Mouse (Mus musculus): ENCODE results near the gene Tmem238. TPM values are rescaled to one million over a fixed set of nuclear protein-coding genes. Genes with fewer than 3 reads are reported as not detected.

The Tmem238 gene
- polyA plus RNA-seq, 1 experiment from 2014 or later = 0.93 TPM

GRCm38 (mm10) chr7:4759670-4760069 is 29.8 kb downstream of the Tmem238 start:
- H3K36me3 ChIP-seq (ENCODE audit: control insufficient read depth, insufficient read depth, low read length) = no peaks in the 10 kb centered on the region
- H3K9me3 ChIP-seq (ENCODE audit: control insufficient read depth, low read length) = no peaks in the 10 kb centered on the region
- no peak overlapping the region for H3K4me2 ChIP-seq (replicated peaks; ENCODE audit: low read depth, low read length)
- no peak for ATAC-seq (ENCODE audit: low FRiP score)
- no peak overlapping the region for H3K4me3 ChIP-seq (ENCODE audit: low read depth, low read length)
- no peak overlapping the region for H3K9ac ChIP-seq (ENCODE audit: low read depth, low read length)
- no peaks in the 10 kb centered on the region for H3K27me3 ChIP-seq (ENCODE audit: control insufficient read depth, insufficient read depth, low read length)
- H3K27ac ChIP-seq (ENCODE audit: low read depth, low read length) = no peak overlapping the region
- 52% methylated on average over 1 of the region's 1 CpGs for WGBS
- H3K4me1 ChIP-seq (replicated peaks; ENCODE audit: control insufficient read depth, insufficient read depth, low read length) = no peaks in the 10 kb centered on the region
- DNase-seq (ENCODE audit: low spot score) = no peak

- H3K9me3 ChIP-seq (ENCODE audit: control insufficient read depth, low read length) = no peaks in the 10 kb centered on the region
- H3K4me1 ChIP-seq (replicated peaks; ENCODE audit: control insufficient read depth, insufficient read depth, low read length) = 0 out of 2 replicates have a peak, but pooled peaks cover 5% of the 10 kb centered on the region
- no peak within 1 kb of the TSS for H3K27ac ChIP-seq (ENCODE audit: low read depth, low read length)
- H3K4me2 ChIP-seq (replicated peaks; ENCODE audit: low read depth, low read length) = peak within 1 kb of the TSS; percentile 29
- peak; percentile 88 for DNase-seq (ENCODE audit: low spot score)
- H3K4me3 ChIP-seq (ENCODE audit: low read depth, low read length) = peak within 1 kb of the TSS; percentile 24
- WGBS = 3% methylated on average over 24 of the region's 24 CpGs
- H3K36me3 ChIP-seq (ENCODE audit: control insufficient read depth, insufficient read depth, low read length) = no peaks in the 10 kb centered on the region
- peak; percentile 97 for ATAC-seq (ENCODE audit: low FRiP score)
- no peaks in the 10 kb centered on the region for H3K27me3 ChIP-seq (ENCODE audit: control insufficient read depth, insufficient read depth, low read length)
- H3K9ac ChIP-seq (ENCODE audit: low read depth, low read length) = peak within 1 kb of the TSS; percentile 5; the same call in 1 of the 2 replicates
These were observed 36.5 kb downstream of the Tmem238 start, which contains the start of gene Cox6b2 for GRCm38 (mm10) chr7:4752821-4753570. TSS of gene Cox6b2 (minus strand) at chr7:4753094.

GRCm38 (mm10) chr7:4751971-4752820 is 37.3 kb downstream of the Tmem238 start:
- DNase-seq (ENCODE audit: low spot score) (peak; percentile 65), ATAC-seq (ENCODE audit: low FRiP score) (peak; percentile 78)
- 4% methylated on average over 30 of the region's 30 CpGs for WGBS
- Histone ChIP-seq H3K9ac (ENCODE audit: low read depth, low read length) (peak overlapping the region; percentile 5; the same call in 1 of the 2 replicates), H3K9me3 (ENCODE audit: control insufficient read depth, low read length) (no peaks in the 10 kb centered on the region), H3K27me3 (ENCODE audit: control insufficient read depth, insufficient read depth, low read length) (no peaks in the 10 kb centered on the region), H3K27ac (ENCODE audit: low read depth, low read length) (no peak overlapping the region), H3K4me2 (replicated peaks; ENCODE audit: low read depth, low read length) (peak overlapping the region; percentile 29), H3K4me3 (ENCODE audit: low read depth, low read length) (peak overlapping the region; percentile 24), H3K36me3 (ENCODE audit: control insufficient read depth, insufficient read depth, low read length) (no peaks in the 10 kb centered on the region), H3K4me1 (replicated peaks; ENCODE audit: control insufficient read depth, insufficient read depth, low read length) (0 out of 2 replicates have a peak, but pooled peaks cover 5% of the 10 kb centered on the region)

GRCm38 (mm10) chr7:4749169-4749568 is 40.3 kb downstream of the Tmem238 start:
- Histone ChIP-seq H3K4me1 (replicated peaks; ENCODE audit: control insufficient read depth, insufficient read depth, low read length) (0 out of 2 replicates have a peak, but pooled peaks cover 5% of the 10 kb centered on the region), H3K27ac (ENCODE audit: low read depth, low read length) (no peak overlapping the region), H3K9ac (ENCODE audit: low read depth, low read length) (no peak overlapping the region), H3K4me2 (replicated peaks; ENCODE audit: low read depth, low read length) (no peak overlapping the region), H3K4me3 (ENCODE audit: low read depth, low read length) (no peak overlapping the region), H3K36me3 (ENCODE audit: control insufficient read depth, insufficient read depth, low read length) (peaks cover 3% of the 10 kb centered on the region; the same call in 1 of the 2 replicates), H3K9me3 (ENCODE audit: control insufficient read depth, low read length) (no peaks in the 10 kb centered on the region), H3K27me3 (ENCODE audit: control insufficient read depth, insufficient read depth, low read length) (no peaks in the 10 kb centered on the region)
- ATAC-seq (ENCODE audit: low FRiP score) (no peak), DNase-seq (ENCODE audit: low spot score) (no peak)
- WGBS = 82% methylated on average over 2 of the region's 2 CpGs

- DNase-seq (ENCODE audit: low spot score) (no peak), ATAC-seq (ENCODE audit: low FRiP score) (no peak)
- Histone ChIP-seq H3K4me1 (replicated peaks; ENCODE audit: control insufficient read depth, insufficient read depth, low read length) (0 out of 2 replicates have a peak, but pooled peaks cover 5% of the 10 kb centered on the region), H3K27ac (ENCODE audit: low read depth, low read length) (no peak overlapping the region), H3K27me3 (ENCODE audit: control insufficient read depth, insufficient read depth, low read length) (no peaks in the 10 kb centered on the region), H3K4me2 (replicated peaks; ENCODE audit: low read depth, low read length) (no peak overlapping the region), H3K4me3 (ENCODE audit: low read depth, low read length) (no peak overlapping the region), H3K36me3 (ENCODE audit: control insufficient read depth, insufficient read depth, low read length) (peaks cover 3% of the 10 kb centered on the region; the same call in 1 of the 2 replicates), H3K9ac (ENCODE audit: low read depth, low read length) (no peak overlapping the region), H3K9me3 (ENCODE audit: control insufficient read depth, low read length) (no peaks in the 10 kb centered on the region)
- WGBS = 82% methylated on average over 4 of the region's 4 CpGs
These were observed 41.1 kb downstream of the Tmem238 start for GRCm38 (mm10) chr7:4748321-4748720.

GRCm38 (mm10) chr7:4747156-4747899 is 42.1 kb downstream of the Tmem238 start:
- no peak for DNase-seq (ENCODE audit: low spot score)
- H3K4me3 ChIP-seq (ENCODE audit: low read depth, low read length) = no peak overlapping the region
- H3K27ac ChIP-seq (ENCODE audit: low read depth, low read length) = no peak overlapping the region
- peaks cover 3% of the 10 kb centered on the region; the same call in 1 of the 2 replicates for H3K36me3 ChIP-seq (ENCODE audit: control insufficient read depth, insufficient read depth, low read length)
- no peak overlapping the region for H3K9ac ChIP-seq (ENCODE audit: low read depth, low read length)
- no peaks in the 10 kb centered on the region for H3K9me3 ChIP-seq (ENCODE audit: control insufficient read depth, low read length)
- 67% methylated on average over 9 of the region's 9 CpGs for WGBS
- H3K27me3 ChIP-seq (ENCODE audit: control insufficient read depth, insufficient read depth, low read length) = no peaks in the 10 kb centered on the region
- no peak overlapping the region for H3K4me2 ChIP-seq (replicated peaks; ENCODE audit: low read depth, low read length)
- H3K4me1 ChIP-seq (replicated peaks; ENCODE audit: control insufficient read depth, insufficient read depth, low read length) = 0 out of 2 replicates have a peak, but pooled peaks cover 5% of the 10 kb centered on the region
- no peak for ATAC-seq (ENCODE audit: low FRiP score)

GRCm38 (mm10) chr7:4746326-4746980 is 43.0 kb downstream of the Tmem238 start:
- H3K27ac ChIP-seq (ENCODE audit: low read depth, low read length) = no peak overlapping the region
- H3K4me2 ChIP-seq (replicated peaks; ENCODE audit: low read depth, low read length) = no peak overlapping the region
- H3K9me3 ChIP-seq (ENCODE audit: control insufficient read depth, low read length) = no peaks in the 10 kb centered on the region
- no peak overlapping the region for H3K9ac ChIP-seq (ENCODE audit: low read depth, low read length)
- 85% methylated on average over 22 of the region's 22 CpGs for WGBS
- no peak for ATAC-seq (ENCODE audit: low FRiP score)
- H3K4me1 ChIP-seq (replicated peaks; ENCODE audit: control insufficient read depth, insufficient read depth, low read length) = peaks cover 6% of the 10 kb centered on the region; the same call in 1 of the 2 replicates
- H3K36me3 ChIP-seq (ENCODE audit: control insufficient read depth, insufficient read depth, low read length) = peaks cover 3% of the 10 kb centered on the region; the same call in 1 of the 2 replicates
- H3K4me3 ChIP-seq (ENCODE audit: low read depth, low read length) = no peak overlapping the region
- no peaks in the 10 kb centered on the region for H3K27me3 ChIP-seq (ENCODE audit: control insufficient read depth, insufficient read depth, low read length)
- DNase-seq (ENCODE audit: low spot score) = no peak

GRCm38 (mm10) chr7:4744886-4745285 is 44.6 kb downstream of the Tmem238 start:
- ATAC-seq (ENCODE audit: low FRiP score) (no peak), DNase-seq (ENCODE audit: low spot score) (no peak)
- H3K9ac ChIP-seq (ENCODE audit: low read depth, low read length) = no peak overlapping the region
- no peak overlapping the region for H3K4me3 ChIP-seq (ENCODE audit: low read depth, low read length)
- H3K27ac ChIP-seq (ENCODE audit: low read depth, low read length) = no peak overlapping the region
- no peaks in the 10 kb centered on the region for H3K9me3 ChIP-seq (ENCODE audit: control insufficient read depth, low read length)
- no peak overlapping the region for H3K4me2 ChIP-seq (replicated peaks; ENCODE audit: low read depth, low read length)
- H3K4me1 ChIP-seq (replicated peaks; ENCODE audit: control insufficient read depth, insufficient read depth, low read length) = peaks cover 12% of the 10 kb centered on the region
- no peaks in the 10 kb centered on the region for H3K27me3 ChIP-seq (ENCODE audit: control insufficient read depth, insufficient read depth, low read length)
- WGBS = 95% methylated on average over 5 of the region's 6 CpGs
- H3K36me3 ChIP-seq (ENCODE audit: control insufficient read depth, insufficient read depth, low read length) = peaks cover 3% of the 10 kb centered on the region; the same call in 1 of the 2 replicates

All from hindbrain, embryonic 11.5 days (tissue).